Mouse (Mus musculus): ENCODE measurements around the gene Unc5b. TPM values are rescaled to one million over a fixed set of nuclear protein-coding genes. Genes with fewer than 3 reads are reported as not detected.
"Not testable (repeated sequence)": the region's sequence is repeated elsewhere in the genome, so short reads cannot be mapped to it uniquely, and the experiment has no call there.

Gene Unc5b
- polyA plus RNA-seq, 2 experiments = 0.18 to 0.44 TPM

DNA sequence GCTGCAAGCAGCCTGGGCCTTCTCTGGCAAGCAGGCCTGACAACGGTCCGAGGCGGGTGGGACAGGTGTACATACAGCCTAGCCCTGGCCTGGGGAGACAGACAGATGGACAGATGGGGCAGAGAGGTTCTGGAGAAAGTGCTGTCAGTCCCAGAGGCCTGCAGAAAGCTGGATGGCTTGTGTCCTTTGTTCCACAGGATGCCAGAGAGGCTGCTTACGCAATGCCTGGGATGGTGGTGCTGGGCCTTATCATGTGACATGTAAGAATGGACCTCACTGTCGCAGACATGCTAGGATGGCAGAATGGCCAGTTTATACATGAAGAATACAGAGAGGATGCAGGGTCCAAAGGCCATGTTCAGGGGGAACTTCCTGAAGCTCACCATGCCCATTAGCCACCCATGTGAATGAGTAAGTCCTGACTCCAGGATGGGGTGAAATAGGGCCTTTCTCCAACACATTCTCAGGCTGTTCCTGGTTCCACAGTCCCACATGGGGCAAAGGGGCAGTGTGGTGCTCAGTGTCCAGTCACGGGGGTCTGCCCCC lies 83.6 kb downstream of the Unc5b start:
- no peak overlapping the region for H3K4me2 ChIP-seq (ENCODE audit: low read depth)
- H3K4me1 ChIP-seq (replicated peaks; ENCODE audit: control insufficient read depth in 2 of 2, insufficient read depth in 2 of 2, low read length in 1 of 2) = peaks cover 4 to 5% of the 10 kb centered on the region in 2 experiments; a peak in 2 of 4 replicates
- no peak overlapping the region for H3K4me3 ChIP-seq (ENCODE audit: insufficient read depth in 1 of 2, low read depth in 2 of 2, low read length in 2 of 2)
- DNase-seq (ENCODE audit: low read depth in 3 of 3, low spot score in 3 of 3) (no peak), ATAC-seq (ENCODE audit: insufficient read depth) (no peak)
- 88% methylated on average over 6 of the region's 6 CpGs for WGBS (ENCODE audit: insufficient replicate concordance)
- no peak for TF ChIP-seq CTCF (IDR thresholded peaks at IDR 0.05; ENCODE audit: low read depth)
- H3K36me3 ChIP-seq (replicated peaks; ENCODE audit: control insufficient read depth, insufficient read depth, low read depth) = no peaks in the 10 kb centered on the region
- H3K27ac ChIP-seq = no peak overlapping the region
- H3K27me3 ChIP-seq (ENCODE audit: control insufficient read depth, insufficient read depth, low read length) = no peaks in the 10 kb centered on the region
- H3K9me3 ChIP-seq (ENCODE audit: control insufficient read depth, low read length) = no peaks in the 10 kb centered on the region
- H3K9ac ChIP-seq (replicated peaks) = no peak overlapping the region

DNA sequence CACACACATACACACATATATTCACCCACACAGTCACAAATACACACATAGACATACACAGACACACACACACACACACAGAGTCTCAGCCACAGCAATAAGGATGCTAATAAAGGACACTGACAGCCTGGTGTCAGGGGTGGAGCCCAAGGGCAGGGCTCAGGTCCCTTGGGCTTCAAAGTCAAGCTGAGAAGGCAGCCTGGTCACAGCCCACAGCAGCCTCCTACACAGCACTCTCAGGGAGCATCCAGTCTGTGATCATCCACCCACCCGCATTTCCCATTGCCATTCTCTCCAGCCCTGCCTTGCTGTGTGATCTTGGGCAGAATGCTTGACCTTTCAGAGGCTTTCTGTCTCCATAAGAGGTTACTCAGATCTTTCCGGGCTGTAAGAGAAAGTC lies 84.9 kb downstream of the Unc5b start:
- no peak for TF ChIP-seq EP300 (IDR thresholded peaks at IDR 0.05; ENCODE audit: low read depth)
- H3K27me3 ChIP-seq (ENCODE audit: control insufficient read depth, insufficient read depth, low read length) = no peaks in the 10 kb centered on the region
- no peak overlapping the region for H3K4me2 ChIP-seq (ENCODE audit: low read depth)
- no peaks in the 10 kb centered on the region for H3K36me3 ChIP-seq (replicated peaks; ENCODE audit: control insufficient read depth, insufficient read depth, low read depth)
- H3K4me3 ChIP-seq (ENCODE audit: insufficient read depth in 1 of 2, low read depth in 2 of 2, low read length in 2 of 2) = no peak overlapping the region
- no peak for ATAC-seq (ENCODE audit: insufficient read depth)
- 67% methylated on average over 2 of the region's 2 CpGs for WGBS (ENCODE audit: insufficient replicate concordance)
- H3K27ac ChIP-seq = no peak overlapping the region
- no peak for DNase-seq (ENCODE audit: low read depth in 3 of 3, low spot score in 3 of 3)
- H3K4me1 ChIP-seq (replicated peaks; ENCODE audit: control insufficient read depth in 2 of 2, insufficient read depth in 2 of 2, low read length in 1 of 2) = no peaks in the 10 kb centered on the region
- no peaks in the 10 kb centered on the region for H3K9me3 ChIP-seq (ENCODE audit: control insufficient read depth, low read length)
- no peak overlapping the region for H3K9ac ChIP-seq (replicated peaks)

DNA sequence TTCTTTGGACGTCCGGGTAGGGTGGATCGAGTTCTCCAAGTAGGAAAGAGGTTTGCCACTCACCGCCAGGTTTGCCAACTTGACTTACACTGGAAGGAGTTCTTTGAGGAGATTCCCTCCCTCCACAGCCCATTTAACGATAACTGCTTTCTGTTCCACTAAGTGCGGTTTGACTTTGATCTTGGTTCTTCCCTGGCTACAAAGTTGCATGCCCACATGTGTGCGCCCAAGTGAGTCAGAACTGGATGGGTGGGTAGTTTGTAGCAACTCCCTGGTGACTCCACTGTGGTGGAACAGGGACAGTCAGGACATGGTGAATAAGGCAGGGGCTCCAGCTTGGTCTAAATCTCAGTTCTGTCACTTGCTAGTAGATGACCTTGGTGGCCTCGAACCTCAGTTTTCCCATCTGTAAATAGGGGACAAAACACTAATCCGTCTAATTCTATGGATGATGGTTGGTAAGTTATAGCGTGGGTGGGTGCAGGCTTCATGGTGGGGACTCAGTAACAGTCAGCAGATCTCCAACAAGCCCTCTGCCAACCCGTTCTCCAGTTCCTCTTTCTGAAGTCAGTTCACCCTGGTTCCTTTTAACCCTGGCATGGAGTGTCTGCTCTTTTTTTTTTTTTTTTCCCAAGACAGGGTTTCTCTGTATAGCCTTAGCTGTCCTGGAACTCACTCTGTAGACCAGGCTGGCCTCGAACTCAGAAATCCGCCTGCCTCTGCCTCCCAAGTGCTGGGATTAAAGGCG lies 86.7 kb downstream of the Unc5b start:
- H3K4me1 ChIP-seq (replicated peaks; ENCODE audit: control insufficient read depth in 2 of 2, insufficient read depth in 2 of 2, low read length in 1 of 2) = peaks cover 0 to 2% of the 10 kb centered on the region in 2 experiments; a peak in 1 of 4 replicates
- H3K4me3 ChIP-seq (ENCODE audit: insufficient read depth in 1 of 2, low read depth in 2 of 2, low read length in 2 of 2) = no peak overlapping the region
- TF ChIP-seq CTCF (IDR thresholded peaks at IDR 0.05; ENCODE audit: low read depth) (no peak), EP300 (IDR thresholded peaks at IDR 0.05; ENCODE audit: low read depth) (no peak)
- no peak overlapping the region for H3K27ac ChIP-seq
- H3K4me2 ChIP-seq (ENCODE audit: low read depth) = no peak overlapping the region
- no peak overlapping the region for H3K9ac ChIP-seq (replicated peaks)
- H3K27me3 ChIP-seq (ENCODE audit: control insufficient read depth, insufficient read depth, low read length) = no peaks in the 10 kb centered on the region
- H3K36me3 ChIP-seq (replicated peaks; ENCODE audit: control insufficient read depth, insufficient read depth, low read depth) = no peaks in the 10 kb centered on the region
- WGBS (ENCODE audit: insufficient replicate concordance) = 73% methylated on average over 14 of the region's 14 CpGs
- H3K9me3 ChIP-seq (ENCODE audit: control insufficient read depth, low read length) = no peaks in the 10 kb centered on the region
- ATAC-seq (ENCODE audit: insufficient read depth) (no peak), DNase-seq (ENCODE audit: low read depth in 3 of 3, low spot score in 3 of 3) (no peak)

DNA sequence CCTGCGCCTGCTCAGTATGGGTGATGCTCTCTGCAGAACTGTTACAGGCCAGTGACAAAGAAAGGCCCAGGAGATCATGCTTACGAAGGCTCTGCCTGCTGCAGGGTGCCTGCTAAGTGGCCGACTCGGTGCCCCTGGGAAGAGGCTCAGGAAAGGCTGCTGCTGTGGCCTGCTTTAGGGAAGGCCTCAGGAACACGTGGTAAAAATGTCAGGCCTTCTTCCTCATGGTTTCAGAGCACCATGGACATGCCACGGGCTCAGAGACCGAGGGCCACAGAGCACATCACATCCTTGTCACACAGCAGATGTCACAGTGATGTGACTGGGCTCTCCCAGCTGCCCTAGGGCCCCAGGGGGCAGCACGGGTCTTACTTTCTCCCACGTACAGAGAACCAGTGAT lies 87.7 kb downstream of the Unc5b start:
- H3K9me3 ChIP-seq (ENCODE audit: control insufficient read depth, low read length) = no peaks in the 10 kb centered on the region

DNA sequence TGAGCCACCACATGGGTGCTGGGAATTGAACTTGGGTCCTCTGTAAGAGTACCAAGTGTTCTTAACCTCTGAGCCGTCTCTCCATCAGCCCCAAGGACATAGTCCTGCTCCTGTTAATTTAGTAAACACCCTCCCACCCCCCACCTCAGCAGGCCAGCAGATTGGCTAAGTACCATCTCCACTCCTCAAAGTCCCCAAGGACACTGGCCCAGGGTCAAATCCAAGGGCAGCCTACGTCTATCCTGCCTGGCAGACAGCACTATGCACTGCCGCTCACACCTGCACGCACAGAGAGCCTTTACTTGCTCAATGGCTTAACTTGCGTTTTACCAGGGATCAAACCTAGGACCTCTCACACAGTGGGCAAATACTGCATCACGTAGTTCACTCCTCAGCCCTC lies 88.4 kb downstream of the Unc5b start:
- Histone ChIP-seq H3K9me3 (ENCODE audit: control insufficient read depth, low read length) (no peaks in the 10 kb centered on the region), H3K27me3 (ENCODE audit: control insufficient read depth, insufficient read depth, low read length) (no peaks in the 10 kb centered on the region), H3K4me2 (ENCODE audit: low read depth) (no peak overlapping the region), H3K4me3 (ENCODE audit: insufficient read depth in 1 of 2, low read depth in 2 of 2, low read length in 2 of 2) (no peak overlapping the region), H3K9ac (replicated peaks) (no peak overlapping the region), H3K4me1 (replicated peaks; ENCODE audit: control insufficient read depth in 2 of 2, insufficient read depth in 2 of 2, low read length in 1 of 2) (peaks cover 0 to 2% of the 10 kb centered on the region in 2 experiments; a peak in 1 of 4 replicates), H3K36me3 (replicated peaks; ENCODE audit: control insufficient read depth, insufficient read depth, low read depth) (no peaks in the 10 kb centered on the region), H3K27ac (no peak overlapping the region)
- ATAC-seq (ENCODE audit: insufficient read depth) (no peak), DNase-seq (ENCODE audit: low read depth in 3 of 3, low spot score in 3 of 3) (no peak)
- 70% methylated on average over 6 of the region's 6 CpGs for WGBS (ENCODE audit: insufficient replicate concordance)
- TF ChIP-seq CTCF (IDR thresholded peaks at IDR 0.05; ENCODE audit: low read depth) = no peak
- no peak for TF ChIP-seq EP300 (IDR thresholded peaks at IDR 0.05; ENCODE audit: low read depth)

More for the DNA sequence above, 87.7 kb downstream of the Unc5b start:
- H3K27me3 ChIP-seq (ENCODE audit: control insufficient read depth, insufficient read depth, low read length) = no peaks in the 10 kb centered on the region
- no peak overlapping the region for H3K9ac ChIP-seq (replicated peaks)
- H3K27ac ChIP-seq = no peak overlapping the region
- no peak for DNase-seq (ENCODE audit: low read depth in 3 of 3, low spot score in 3 of 3)
- H3K4me2 ChIP-seq (ENCODE audit: low read depth) = no peak overlapping the region
- WGBS (ENCODE audit: insufficient replicate concordance) = 55% methylated on average over 9 of the region's 9 CpGs
- no peak for ATAC-seq (ENCODE audit: insufficient read depth)
- TF ChIP-seq EP300 (IDR thresholded peaks at IDR 0.05; ENCODE audit: low read depth) = no peak
- no peak for TF ChIP-seq CTCF (IDR thresholded peaks at IDR 0.05; ENCODE audit: low read depth)
- no peak overlapping the region for H3K4me3 ChIP-seq (ENCODE audit: insufficient read depth in 1 of 2, low read depth in 2 of 2, low read length in 2 of 2)
- peaks cover 0 to 2% of the 10 kb centered on the region in 2 experiments; a peak in 1 of 4 replicates for H3K4me1 ChIP-seq (replicated peaks; ENCODE audit: control insufficient read depth in 2 of 2, insufficient read depth in 2 of 2, low read length in 1 of 2)
- no peaks in the 10 kb centered on the region for H3K36me3 ChIP-seq (replicated peaks; ENCODE audit: control insufficient read depth, insufficient read depth, low read depth)

DNA sequence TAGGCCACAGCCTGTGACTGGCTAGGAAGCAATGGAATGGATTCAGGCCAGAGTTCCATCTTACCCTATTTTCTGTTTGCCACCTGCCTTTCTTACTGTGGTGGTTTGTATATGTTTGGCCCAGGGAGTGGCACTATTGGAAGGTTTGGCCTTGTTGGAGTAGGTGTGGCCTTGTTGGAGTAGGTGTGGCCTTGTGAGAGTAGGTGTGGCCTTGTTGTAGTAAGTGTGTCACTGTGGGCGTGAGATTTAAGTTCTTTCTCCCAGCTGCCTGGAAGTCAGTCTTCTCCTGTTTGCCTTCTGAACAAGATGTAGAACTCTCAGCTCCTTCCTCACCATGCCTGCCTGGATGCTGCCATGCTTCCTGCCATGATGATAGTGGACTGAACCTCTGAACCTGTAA lies 89.1 kb downstream of the Unc5b start:
- DNase-seq (ENCODE audit: low read depth in 3 of 3, low spot score in 3 of 3); H3K36me3 ChIP-seq (replicated peaks; ENCODE audit: control insufficient read depth, insufficient read depth, low read depth); H3K9ac ChIP-seq (replicated peaks); H3K9me3 ChIP-seq (ENCODE audit: control insufficient read depth, low read length); H3K4me3 ChIP-seq (ENCODE audit: insufficient read depth in 1 of 2, low read depth in 2 of 2, low read length in 2 of 2); H3K4me2 ChIP-seq (ENCODE audit: low read depth); H3K4me1 ChIP-seq (replicated peaks; ENCODE audit: control insufficient read depth in 2 of 2, insufficient read depth in 2 of 2, low read length in 1 of 2); ATAC-seq (ENCODE audit: insufficient read depth); H3K27ac ChIP-seq; H3K27me3 ChIP-seq (ENCODE audit: control insufficient read depth, insufficient read depth, low read length): not testable (repeated sequence)
- 50% methylated on average over 1 of the region's 1 CpGs for WGBS (ENCODE audit: insufficient replicate concordance)

Measured in liver, embryonic 14.5 days (tissue).